Mouse (Mus musculus) liver, embryonic 15.5 days (tissue): ENCODE results near the gene Tmem8. TPM values are rescaled to one million over a fixed set of nuclear protein-coding genes. Genes with fewer than 3 reads are reported as not detected.
A peak's percentile ranks its signal among the peaks of the same experiment; 100 is the strongest.
"Not testable (repeated sequence)": the region's sequence is repeated elsewhere in the genome, so short reads cannot be mapped to it uniquely, and the experiment has no call there.

Experiments used
- ATAC-seq: fragments of 200-750 bp; cut with Nextera tagmentation; 2 replicates; pipeline ENCODE4 v1.8.0; 2017; ENCODE audit warnings: moderate number of reproducible peaks, mild to moderate bottlenecking, moderate library complexity; ENCODE audit not compliant: insufficient read depth
- H3K27ac ChIP-seq: fragments of 300-500 bp; sonication (generic); replicated peaks from 2 replicates; pipeline ENCODE4 v1.5.1; 2015; ENCODE audit warnings: mild to moderate bottlenecking, inconsistent platforms
- H3K27me3 ChIP-seq: fragments of 300-500 bp; sonication (generic); 2 replicates; pipeline ENCODE4 v1.6.1; 2015; ENCODE audit warnings: mild to moderate bottlenecking, inconsistent platforms
- H3K36me3 ChIP-seq: fragments of 300-500 bp; sonication (generic); replicated peaks from 2 replicates; pipeline ENCODE4 v1.6.1; 2015; ENCODE audit warnings: moderate library complexity, mild to moderate bottlenecking, inconsistent platforms
- H3K4me1 ChIP-seq: fragments of 300-500 bp; sonication (generic); replicated peaks from 2 replicates; pipeline ENCODE4 v1.6.1; 2015; ENCODE audit warnings: inconsistent platforms
- H3K4me2 ChIP-seq: fragments of 300-500 bp; sonication (generic); 2 replicates; pipeline ENCODE4 v1.6.1; 2015; ENCODE audit warnings: moderate library complexity, mild to moderate bottlenecking, inconsistent platforms
- H3K4me3 ChIP-seq: fragments of 300-500 bp; sonication (generic); replicated peaks from 2 replicates; pipeline ENCODE4 v1.5.1; 2015; ENCODE audit warnings: mild to moderate bottlenecking, inconsistent platforms
- H3K9ac ChIP-seq: fragments of 300-500 bp; sonication (generic); 2 replicates; pipeline ENCODE4 v1.6.1; 2015; ENCODE audit warnings: moderate library complexity, mild to moderate bottlenecking, inconsistent platforms
- H3K9me3 ChIP-seq: fragments of 300-500 bp; sonication (generic); replicated peaks from 2 replicates; pipeline ENCODE4 v1.6.1; 2016; ENCODE audit warnings: inconsistent platforms
- WGBS: fragments of 180-500 bp; shearing (Covaris S2); methylation state at CpG from one replicate; pipeline ENCODE4 v1.1.7; 2015; ENCODE audit warnings: mixed read lengths; ENCODE audit not compliant: insufficient replicate concordance; 5-methylcytosine and 5-hydroxymethylcytosine counted together
- polyA plus RNA-seq: library from polyadenylated mRNA; unstranded; fragments of >200 nt; fragmentation: Nextera tagmentation; extraction: Ambion mirVana; gene quantifications from 2 replicates; pipeline ENCODE4 v1.2.1, GENCODE M21; 2015

The Tmem8 gene
- polyA plus RNA-seq, 1 experiment from 2014 or later = 1.5 TPM

DNA sequence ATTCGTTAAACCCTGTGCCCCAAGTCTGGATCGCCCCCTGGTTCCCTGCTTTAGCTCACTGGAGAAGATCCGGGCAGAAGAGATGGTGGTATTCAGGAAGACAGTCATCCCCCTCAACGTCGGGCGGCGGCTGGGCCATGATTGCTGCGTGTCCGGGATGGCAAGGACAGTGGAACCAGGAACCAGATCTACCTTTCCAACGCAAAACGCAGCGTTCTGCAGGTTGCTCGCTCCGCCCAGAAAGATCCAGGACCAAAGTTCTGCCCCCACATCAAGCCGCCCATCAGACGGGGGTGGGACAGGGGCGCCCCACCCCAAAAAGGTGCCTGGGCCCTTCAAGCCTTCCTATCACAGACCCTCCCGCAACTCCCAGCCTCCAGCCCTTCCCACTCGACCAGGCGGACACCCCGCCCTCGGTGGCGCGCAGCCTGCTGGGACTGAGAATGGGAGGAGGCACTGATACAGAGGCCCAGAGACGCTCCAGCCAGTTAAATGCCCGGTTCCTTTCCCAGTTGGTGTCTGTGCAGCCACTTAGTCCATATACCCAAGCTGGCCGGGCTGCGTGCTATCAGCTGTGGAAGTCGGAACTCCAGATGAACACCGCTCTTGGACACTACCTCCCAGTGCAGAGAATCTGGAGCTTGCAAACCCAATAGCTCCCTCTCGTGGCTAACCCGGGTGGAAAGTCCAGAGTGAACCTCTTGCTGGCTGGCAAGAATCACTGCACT lies 23.0 kb upstream of the Tmem8 start, which contains the start of gene Decr2:
Gene Decr2, minus strand, starts transcription at position 433 of the 728 bp plus-strand sequence.
- no peaks in the 10 kb centered on the region for H3K27me3 ChIP-seq
- 3% methylated on average over 32 of the region's 32 CpGs for WGBS
- no peaks in the 10 kb centered on the region; the same call in 1 of the 2 replicates for H3K36me3 ChIP-seq
- peak within 1 kb of the TSS; percentile 54 for H3K27ac ChIP-seq
- ATAC-seq = peak; percentile 88
- H3K4me2 ChIP-seq = peak within 1 kb of the TSS; percentile 77
- peak within 1 kb of the TSS; percentile 60 for H3K4me3 ChIP-seq
- peaks cover 31% of the 10 kb centered on the region for H3K4me1 ChIP-seq
- peak within 1 kb of the TSS; percentile 53; the same call in 1 of the 2 replicates for H3K9ac ChIP-seq
- no peaks in the 10 kb centered on the region for H3K9me3 ChIP-seq

DNA sequence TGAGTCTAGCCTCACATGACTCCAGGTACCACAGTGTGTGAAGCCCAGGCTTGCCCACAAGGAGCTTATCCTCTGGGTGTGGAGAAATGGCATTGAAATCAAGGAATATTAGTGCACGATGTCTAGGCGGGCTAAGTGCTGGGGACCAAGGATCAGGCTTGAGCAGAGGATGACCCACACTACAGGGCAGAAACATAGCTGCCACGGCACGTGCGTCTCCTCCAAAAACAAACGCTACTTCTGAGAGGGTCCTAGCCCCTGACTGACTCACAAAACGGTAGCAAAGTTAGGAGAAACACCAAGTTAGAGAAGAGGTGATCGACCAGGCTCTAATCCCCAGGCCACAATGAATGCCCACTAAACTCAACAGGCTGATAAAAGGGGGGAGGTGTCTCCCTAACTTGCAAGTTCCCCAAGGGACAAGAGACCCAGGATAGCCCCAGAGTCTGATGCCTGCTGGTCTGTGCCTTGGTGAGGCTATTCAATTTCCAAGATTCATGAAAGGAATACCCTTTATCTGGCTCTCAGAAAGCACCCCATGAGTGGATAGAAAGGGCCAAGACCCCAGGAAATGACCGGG lies 18.5 kb upstream of the Tmem8 start:
- H3K9ac ChIP-seq = peak overlapping the region; percentile 56
- H3K4me2 ChIP-seq = peak overlapping the region; percentile 84
- H3K4me1 ChIP-seq = peaks cover 35% of the 10 kb centered on the region
- H3K4me3 ChIP-seq = peak overlapping the region; percentile 61
- H3K27ac ChIP-seq = no peak overlapping the region; the same call in 1 of the 2 replicates
- H3K9me3 ChIP-seq = no peaks in the 10 kb centered on the region
- 23% methylated on average over 9 of the region's 9 CpGs for WGBS
- no peak for ATAC-seq
- no peaks in the 10 kb centered on the region for H3K27me3 ChIP-seq
- no peaks in the 10 kb centered on the region for H3K36me3 ChIP-seq

DNA sequence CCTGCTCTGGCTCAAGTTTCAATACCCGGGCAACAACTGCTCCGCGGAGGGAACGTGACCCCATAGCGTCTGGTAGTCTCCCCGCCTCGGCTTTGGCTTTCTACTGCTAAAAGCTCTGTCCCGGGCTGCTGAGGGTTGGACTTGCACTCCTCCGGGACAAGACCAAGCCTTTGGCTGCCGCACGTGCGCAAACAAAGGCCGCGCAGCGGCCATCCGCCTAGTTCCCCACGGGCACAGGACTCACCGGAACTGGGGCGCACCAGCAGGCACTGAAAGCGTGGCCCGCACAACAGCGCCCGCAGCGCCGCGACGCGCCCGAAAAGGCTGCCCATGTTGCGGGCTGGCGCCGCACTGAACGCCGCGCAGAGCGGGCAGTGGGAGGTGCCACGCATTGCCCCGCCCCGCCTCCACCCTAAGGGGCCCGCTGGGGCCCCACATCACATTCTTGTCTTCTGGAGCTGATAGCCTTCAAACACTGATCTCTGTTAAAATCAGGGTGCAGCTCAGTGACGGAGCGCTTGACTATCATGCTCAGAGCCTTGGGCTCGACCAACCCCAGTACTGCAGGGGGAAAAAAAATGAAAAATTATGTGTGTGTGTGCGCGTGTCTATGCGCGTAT lies 17.9 kb upstream of the Tmem8 start, which contains the start of gene Nme4:
Gene Nme4, minus strand, starts transcription at position 482 of the 620 bp plus-strand sequence.
- no peaks in the 10 kb centered on the region for H3K27me3 ChIP-seq
- peak within 1 kb of the TSS; percentile 84 for H3K4me2 ChIP-seq
- no peaks in the 10 kb centered on the region for H3K9me3 ChIP-seq
- no peaks in the 10 kb centered on the region for H3K36me3 ChIP-seq
- peak within 1 kb of the TSS; percentile 61 for H3K4me3 ChIP-seq
- WGBS = 2% methylated on average over 47 of the region's 47 CpGs
- no peak within 1 kb of the TSS; the same call in 1 of the 2 replicates for H3K27ac ChIP-seq
- peak within 1 kb of the TSS; percentile 56 for H3K9ac ChIP-seq
- peak; percentile 86 for ATAC-seq
- H3K4me1 ChIP-seq = peaks cover 30% of the 10 kb centered on the region

DNA sequence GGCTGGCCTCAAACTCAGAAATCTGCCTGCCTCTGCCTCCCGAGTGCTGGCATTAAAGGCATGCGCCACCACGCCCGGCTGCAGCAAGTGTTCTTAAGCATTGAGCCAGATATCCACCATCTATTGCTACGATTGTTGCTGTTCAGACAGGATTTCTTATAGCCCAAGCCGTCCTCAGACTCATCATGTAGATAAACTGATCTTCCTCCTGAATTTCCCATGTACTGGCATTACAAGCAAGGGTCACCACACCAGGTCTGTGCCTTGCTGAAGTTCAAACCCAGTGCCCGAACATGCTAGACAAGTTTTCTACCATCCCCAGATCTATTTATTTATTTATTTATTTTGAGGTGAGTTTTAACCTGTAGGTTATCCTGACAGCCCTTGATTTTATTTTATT lies 14.6 kb upstream of the Tmem8 start:
- Histone ChIP-seq H3K4me1 (peaks cover 31% of the 10 kb centered on the region), H3K4me3 (no peak overlapping the region), H3K27ac (no peak overlapping the region), H3K9me3 (no peaks in the 10 kb centered on the region), H3K9ac (no peak overlapping the region), H3K27me3 (no peaks in the 10 kb centered on the region), H3K4me2 (no peak overlapping the region), H3K36me3 (no peaks in the 10 kb centered on the region)
- 63% methylated on average over 7 of the region's 7 CpGs for WGBS
- ATAC-seq = no peak

DNA sequence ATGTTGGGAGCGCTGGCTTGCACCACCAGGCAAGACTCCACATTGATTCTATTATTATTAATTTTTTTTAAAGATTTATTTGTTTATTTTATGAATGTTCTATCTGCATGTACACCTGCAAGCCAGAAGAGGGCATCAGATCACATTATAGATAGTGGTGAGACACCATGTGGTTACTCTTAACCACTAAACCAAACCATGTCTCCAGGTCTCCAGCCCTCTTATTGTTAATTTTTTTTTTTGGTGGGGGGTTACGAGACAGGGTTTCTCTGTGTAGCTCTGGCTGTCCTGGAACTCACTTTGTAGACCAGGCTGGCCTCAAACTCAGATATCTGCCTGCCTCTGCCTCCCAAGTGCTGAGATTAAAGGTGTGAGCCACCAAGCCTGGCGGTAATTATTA lies 13.8 kb upstream of the Tmem8 start:
- ATAC-seq = not testable (repeated sequence)
- 42% methylated on average over 3 of the region's 3 CpGs for WGBS

DNA sequence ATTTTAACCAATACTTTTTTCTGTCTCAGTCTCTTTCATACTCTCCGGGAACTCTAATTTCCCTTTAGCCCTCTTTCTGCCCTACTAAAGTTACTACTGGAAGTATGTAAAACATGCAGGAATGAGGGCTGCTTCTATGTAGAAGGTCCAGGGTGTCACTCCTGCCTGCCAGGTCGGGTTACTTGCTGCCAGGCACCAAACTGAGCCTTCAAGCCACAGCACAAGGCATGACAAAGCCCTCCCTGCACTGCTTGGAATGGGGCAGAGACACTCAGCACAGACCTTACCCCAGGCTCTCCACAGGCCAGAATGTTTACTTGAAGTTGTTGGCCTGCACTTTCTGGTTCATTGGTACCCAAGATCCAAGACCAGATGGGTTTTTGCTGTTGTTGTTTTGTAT lies 12.9 kb upstream of the Tmem8 start:
- Histone ChIP-seq H3K9me3 (no peaks in the 10 kb centered on the region), H3K9ac (no peak overlapping the region), H3K27me3 (no peaks in the 10 kb centered on the region), H3K4me2 (no peak overlapping the region), H3K36me3 (no peaks in the 10 kb centered on the region), H3K27ac (no peak overlapping the region), H3K4me3 (no peak overlapping the region), H3K4me1 (peaks cover 13% of the 10 kb centered on the region)
- ATAC-seq = no peak
- 40% methylated on average over 2 of the region's 2 CpGs for WGBS

More for the DNA sequence above, 13.8 kb upstream of the Tmem8 start:
- not testable (repeated sequence) for H3K9me3 ChIP-seq, H3K27ac ChIP-seq, H3K4me3 ChIP-seq, H3K36me3 ChIP-seq, H3K9ac ChIP-seq, H3K27me3 ChIP-seq, H3K4me2 ChIP-seq
- peaks cover 22% of the 10 kb centered on the region for H3K4me1 ChIP-seq

DNA sequence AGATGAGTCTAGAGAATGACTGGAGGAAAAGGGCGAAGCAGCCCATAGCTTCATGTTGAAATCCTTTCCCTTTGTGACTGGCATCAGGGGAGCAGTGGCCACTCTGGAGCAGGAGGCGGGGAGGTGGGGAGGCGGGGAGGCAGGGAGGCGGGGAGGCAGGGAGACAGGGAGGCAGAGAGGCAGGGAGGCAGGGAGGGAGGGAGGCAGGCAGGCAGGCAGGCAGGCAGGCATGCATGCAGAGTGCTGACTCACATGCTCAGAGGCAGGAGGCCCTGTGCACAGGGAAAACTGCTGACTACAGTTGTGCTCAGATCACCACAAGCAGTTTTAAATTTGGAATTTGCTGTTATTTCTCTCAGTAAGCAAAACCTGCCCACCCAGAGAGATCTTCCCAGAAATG lies 11.6 kb upstream of the Tmem8 start:
- no peak overlapping the region for H3K4me3 ChIP-seq
- WGBS = 53% methylated on average over 4 of the region's 4 CpGs
- ATAC-seq = no peak; the same call in 1 of the 2 replicates
- H3K4me2 ChIP-seq = no peak overlapping the region
- no peaks in the 10 kb centered on the region for H3K36me3 ChIP-seq
- H3K9me3 ChIP-seq = no peaks in the 10 kb centered on the region
- H3K27ac ChIP-seq = no peak overlapping the region
- H3K4me1 ChIP-seq = peaks cover 3% of the 10 kb centered on the region; the same call in 1 of the 2 replicates
- H3K27me3 ChIP-seq = peaks cover 7% of the 10 kb centered on the region; the same call in 1 of the 2 replicates
- no peak overlapping the region for H3K9ac ChIP-seq

DNA sequence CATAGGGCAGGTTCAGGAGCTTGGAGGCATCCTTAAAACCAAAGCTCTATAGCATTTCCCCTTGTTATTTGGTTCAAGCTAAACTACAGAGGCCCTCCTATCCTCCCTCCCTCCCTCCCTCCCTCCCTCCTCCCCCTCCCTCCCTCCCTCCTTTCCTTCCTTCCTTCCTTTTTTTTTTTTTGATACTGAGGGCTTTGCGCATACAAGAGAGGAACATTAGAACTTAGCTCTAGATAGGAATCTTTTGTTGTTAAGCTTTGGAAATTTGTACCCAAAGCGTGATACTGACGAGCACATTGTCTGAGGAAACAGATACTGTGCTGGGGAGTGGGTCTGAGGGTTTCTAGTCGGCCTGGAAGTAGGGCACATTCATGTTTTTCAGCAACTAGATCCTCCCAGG lies 7.5 kb upstream of the Tmem8 start:
- Histone ChIP-seq H3K27me3 (peaks cover 21% of the 10 kb centered on the region), H3K4me1 (peaks cover 6% of the 10 kb centered on the region; the same call in 1 of the 2 replicates), H3K27ac (no peak overlapping the region), H3K9me3 (no peaks in the 10 kb centered on the region), H3K36me3 (no peaks in the 10 kb centered on the region), H3K9ac (no peak overlapping the region), H3K4me3 (no peak overlapping the region), H3K4me2 (no peak overlapping the region)
- ATAC-seq = no peak
- WGBS = 29% methylated on average over 4 of the region's 4 CpGs

DNA sequence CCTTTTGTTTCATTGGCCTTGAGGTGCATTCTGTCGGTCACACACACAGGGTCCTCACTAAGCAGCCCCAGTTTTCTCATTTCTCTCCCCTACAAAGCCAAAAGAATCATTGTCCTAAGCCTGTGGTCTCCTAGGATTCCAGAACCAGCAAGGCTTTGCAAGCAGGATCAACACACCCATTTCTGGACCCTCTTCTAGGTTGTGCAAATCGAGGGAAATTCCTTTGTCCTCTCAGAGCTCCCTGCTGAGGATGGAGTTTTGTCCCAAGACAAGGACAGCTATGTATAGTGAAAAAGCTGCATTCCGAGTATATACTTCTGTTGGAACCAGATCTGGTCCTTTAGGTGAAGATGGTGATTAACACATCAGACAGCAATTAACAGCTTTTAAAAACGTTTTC lies 2.9 kb upstream of the Tmem8 start:
- no peak overlapping the region for H3K9ac ChIP-seq
- H3K27ac ChIP-seq = no peak overlapping the region; the same call in 1 of the 2 replicates
- no peak for ATAC-seq
- H3K9me3 ChIP-seq = no peaks in the 10 kb centered on the region
- H3K4me1 ChIP-seq = peaks cover 24% of the 10 kb centered on the region
- 20% methylated on average over 4 of the region's 4 CpGs for WGBS
- no peak overlapping the region for H3K4me2 ChIP-seq
- no peak overlapping the region for H3K4me3 ChIP-seq
- H3K36me3 ChIP-seq = no peaks in the 10 kb centered on the region
- H3K27me3 ChIP-seq = peaks cover 67% of the 10 kb centered on the region

DNA sequence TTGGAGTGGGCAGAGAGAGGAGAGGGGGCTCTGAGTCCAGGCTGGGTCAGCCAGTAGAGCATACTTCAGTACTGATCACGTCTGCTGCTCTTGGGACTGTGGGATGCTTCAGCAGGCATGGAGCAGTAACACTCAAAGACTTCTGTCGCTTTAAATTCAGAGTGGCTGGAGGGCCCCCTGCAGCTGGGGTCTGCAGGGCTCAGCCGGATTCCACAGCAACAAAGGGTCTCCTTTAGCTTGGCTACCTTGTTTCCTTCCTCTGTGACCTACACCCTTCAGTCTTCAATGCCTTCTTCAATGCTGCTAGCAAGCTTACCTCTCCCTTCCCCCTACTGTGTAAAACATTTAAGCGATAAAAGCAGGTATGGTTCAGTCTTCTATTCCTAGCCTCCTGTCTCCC lies 2.1 kb upstream of the Tmem8 start:
- no peaks in the 10 kb centered on the region for H3K9me3 ChIP-seq
- no peak for ATAC-seq
- peaks cover 33% of the 10 kb centered on the region for H3K4me1 ChIP-seq
- WGBS = 24% methylated on average over 4 of the region's 4 CpGs
- H3K9ac ChIP-seq = no peak overlapping the region
- no peak overlapping the region for H3K27ac ChIP-seq
- H3K4me3 ChIP-seq = no peak overlapping the region
- peaks cover 72% of the 10 kb centered on the region for H3K27me3 ChIP-seq
- H3K4me2 ChIP-seq = no peak overlapping the region
- no peaks in the 10 kb centered on the region for H3K36me3 ChIP-seq

DNA sequence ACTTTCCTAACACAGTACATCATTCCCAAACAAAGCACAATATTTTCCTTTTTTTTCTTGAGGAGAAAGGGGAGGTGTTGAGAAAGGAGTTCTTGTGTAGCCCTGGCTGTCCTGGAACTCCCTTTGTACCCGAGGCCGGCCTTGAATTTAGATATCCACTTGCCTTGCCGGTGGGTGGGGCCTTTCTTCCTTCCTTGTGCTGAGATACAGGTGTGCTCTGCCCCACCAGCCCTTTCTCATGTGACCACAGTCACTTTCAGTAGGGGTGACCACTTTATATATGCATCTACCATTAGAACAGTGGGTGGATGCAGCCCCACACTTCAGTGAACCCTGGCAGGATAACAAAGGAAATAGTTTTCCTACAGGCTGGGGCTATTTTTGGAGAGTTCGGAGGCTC lies 1.4 kb upstream of the Tmem8 start:
- H3K4me3 ChIP-seq = no peak overlapping the region
- no peak overlapping the region for H3K4me2 ChIP-seq
- no peak overlapping the region for H3K9ac ChIP-seq
- peaks cover 34% of the 10 kb centered on the region for H3K4me1 ChIP-seq
- no peaks in the 10 kb centered on the region for H3K9me3 ChIP-seq
- ATAC-seq = no peak
- H3K27ac ChIP-seq = no peak overlapping the region
- 28% methylated on average over 4 of the region's 4 CpGs for WGBS
- no peaks in the 10 kb centered on the region for H3K36me3 ChIP-seq
- peaks cover 75% of the 10 kb centered on the region for H3K27me3 ChIP-seq
